Mouse (Mus musculus) neural tube, embryonic 12.5 days (tissue): ENCODE results near the gene Hacl1. TPM values are rescaled to one million over a fixed set of nuclear protein-coding genes. Genes with fewer than 3 reads are reported as not detected.

ENCODE experiments used
- ATAC-seq: fragments of 200-750 bp; cut with Nextera tagmentation; 2 replicates; pipeline ENCODE4 v1.8.0; 2017; ENCODE audit warnings: low read depth, mild to moderate bottlenecking, moderate TSS enrichment, moderate library complexity; ENCODE audit not compliant: low FRiP score
- H3K27ac ChIP-seq: fragments of 300-500 bp; sonication (generic); 2 replicates; pipeline ENCODE4 v1.5.1; 2016
- H3K27me3 ChIP-seq: fragments of 300-500 bp; sonication (generic); replicated peaks from 2 replicates; pipeline ENCODE4 v1.6.1; 2016; ENCODE audit warnings: mild to moderate bottlenecking
- H3K36me3 ChIP-seq: fragments of 300-500 bp; sonication (generic); 2 replicates; pipeline ENCODE4 v1.6.1; 2016; ENCODE audit warnings: mild to moderate bottlenecking
- H3K4me1 ChIP-seq: fragments of 300-500 bp; sonication (generic); 2 replicates; pipeline ENCODE4 v1.6.1; 2016
- H3K4me2 ChIP-seq: fragments of 300-500 bp; sonication (generic); replicated peaks from 2 replicates; pipeline ENCODE4 v1.6.1; 2016; ENCODE audit warnings: mild to moderate bottlenecking
- H3K4me3 ChIP-seq: fragments of 300-500 bp; sonication (generic); 2 replicates; pipeline ENCODE4 v1.5.1; 2016
- H3K9ac ChIP-seq: fragments of 300-500 bp; sonication (generic); 2 replicates; pipeline ENCODE4 v1.6.1; 2016; ENCODE audit warnings: mild to moderate bottlenecking
- H3K9me3 ChIP-seq: fragments of 300-500 bp; sonication (generic); 2 replicates; pipeline ENCODE4 v1.6.1; 2016; ENCODE audit warnings: mild to moderate bottlenecking
- WGBS: fragments of 180-500 bp; shearing (Covaris S2); methylation state at CpG from one replicate; pipeline ENCODE4 v1.1.7; 2016; 5-methylcytosine and 5-hydroxymethylcytosine counted together
- polyA plus RNA-seq: library from polyadenylated mRNA; unstranded; fragments of >200 nt; fragmentation: Nextera tagmentation; extraction: Ambion mirVana; gene quantifications from 2 replicates; pipeline ENCODE4 v1.2.1, GENCODE M21; 2016

The Hacl1 gene
- polyA plus RNA-seq, 1 experiment from 2014 or later: 7.8 TPM

DNA sequence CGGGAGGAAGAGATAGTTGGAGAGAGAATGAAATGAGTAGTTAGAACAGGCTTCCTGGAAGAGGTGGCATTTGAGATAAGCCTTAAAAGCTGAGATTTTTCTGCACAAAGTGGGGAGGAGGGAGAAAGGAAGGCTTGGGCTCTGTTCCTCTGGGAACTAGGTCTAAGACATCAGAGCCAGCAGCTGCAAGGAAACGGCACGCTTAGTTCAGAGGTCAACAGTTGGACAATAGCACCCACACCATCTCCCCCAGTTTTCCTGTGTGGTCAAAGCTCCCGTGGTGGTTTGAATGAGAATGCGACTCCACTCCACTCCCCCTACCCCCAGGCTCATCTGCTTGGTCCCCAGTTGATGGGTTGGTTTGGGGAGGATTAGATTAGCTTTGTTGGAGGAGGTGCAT is 81.9 kb downstream of the Hacl1 start:
- H3K4me1 ChIP-seq: no peaks in the 10 kb centered on the region
- H3K9ac ChIP-seq: no peak overlapping the region
- no peak overlapping the region for H3K4me2 ChIP-seq
- WGBS: 64% methylated on average over 5 of the region's 5 CpGs
- ATAC-seq: no peak
- no peaks in the 10 kb centered on the region for H3K9me3 ChIP-seq
- no peak overlapping the region for H3K4me3 ChIP-seq
- no peaks in the 10 kb centered on the region for H3K27me3 ChIP-seq
- H3K36me3 ChIP-seq: no peaks in the 10 kb centered on the region
- H3K27ac ChIP-seq: no peak overlapping the region

DNA sequence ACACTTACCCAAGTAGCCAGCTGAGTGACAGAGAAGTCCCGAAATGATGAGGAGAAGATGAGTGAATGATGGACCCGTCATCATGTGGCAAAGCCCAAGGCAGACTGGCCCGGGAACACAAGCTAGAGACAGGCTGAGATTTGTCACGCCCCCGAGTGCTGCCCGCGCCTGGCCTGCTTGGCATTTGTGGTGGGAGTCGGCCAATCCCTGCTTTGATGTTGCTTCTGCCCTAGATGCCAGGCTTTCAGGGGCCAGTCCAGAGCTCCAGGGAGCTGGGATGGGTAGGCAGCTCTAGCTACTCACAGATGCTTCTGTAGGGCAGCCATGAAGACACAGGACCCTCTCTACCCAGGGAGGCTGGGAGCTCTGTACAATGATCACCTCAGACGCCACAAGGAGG is 83.3 kb downstream of the Hacl1 start:
- Histone ChIP-seq H3K9ac (no peak overlapping the region), H3K36me3 (no peaks in the 10 kb centered on the region), H3K4me1 (no peaks in the 10 kb centered on the region), H3K4me2 (no peak overlapping the region), H3K27me3 (no peaks in the 10 kb centered on the region), H3K4me3 (no peak overlapping the region), H3K9me3 (no peaks in the 10 kb centered on the region), H3K27ac (no peak overlapping the region)
- 74% methylated on average over 9 of the region's 9 CpGs for WGBS
- no peak for ATAC-seq

DNA sequence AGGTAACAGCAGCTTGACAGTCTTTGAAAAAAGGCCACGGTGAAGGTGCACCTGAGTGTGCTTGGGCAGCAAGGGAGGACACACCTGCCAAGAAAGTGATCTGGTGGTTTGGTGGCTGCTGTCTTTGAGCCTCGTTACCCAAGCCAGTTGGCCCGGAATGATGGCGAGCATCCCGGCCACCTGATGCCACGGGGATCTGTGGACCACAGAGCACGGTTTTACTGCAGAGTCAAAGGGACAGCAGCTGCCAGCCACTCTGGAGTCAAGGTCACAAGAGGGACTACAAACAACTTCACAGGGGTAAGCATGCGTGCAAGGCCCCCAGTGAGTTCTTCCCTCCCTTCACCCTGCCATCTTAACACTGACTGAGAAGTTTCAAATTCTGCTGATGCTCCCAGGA is 83.8 kb downstream of the Hacl1 start:
- H3K4me3 ChIP-seq: no peak overlapping the region
- H3K9me3 ChIP-seq: no peaks in the 10 kb centered on the region
- H3K36me3 ChIP-seq: no peaks in the 10 kb centered on the region
- no peak overlapping the region for H3K4me2 ChIP-seq
- H3K27ac ChIP-seq: no peak overlapping the region
- 84% methylated on average over 8 of the region's 8 CpGs for WGBS
- no peak for ATAC-seq
- no peaks in the 10 kb centered on the region for H3K4me1 ChIP-seq
- no peaks in the 10 kb centered on the region for H3K27me3 ChIP-seq
- no peak overlapping the region for H3K9ac ChIP-seq

DNA sequence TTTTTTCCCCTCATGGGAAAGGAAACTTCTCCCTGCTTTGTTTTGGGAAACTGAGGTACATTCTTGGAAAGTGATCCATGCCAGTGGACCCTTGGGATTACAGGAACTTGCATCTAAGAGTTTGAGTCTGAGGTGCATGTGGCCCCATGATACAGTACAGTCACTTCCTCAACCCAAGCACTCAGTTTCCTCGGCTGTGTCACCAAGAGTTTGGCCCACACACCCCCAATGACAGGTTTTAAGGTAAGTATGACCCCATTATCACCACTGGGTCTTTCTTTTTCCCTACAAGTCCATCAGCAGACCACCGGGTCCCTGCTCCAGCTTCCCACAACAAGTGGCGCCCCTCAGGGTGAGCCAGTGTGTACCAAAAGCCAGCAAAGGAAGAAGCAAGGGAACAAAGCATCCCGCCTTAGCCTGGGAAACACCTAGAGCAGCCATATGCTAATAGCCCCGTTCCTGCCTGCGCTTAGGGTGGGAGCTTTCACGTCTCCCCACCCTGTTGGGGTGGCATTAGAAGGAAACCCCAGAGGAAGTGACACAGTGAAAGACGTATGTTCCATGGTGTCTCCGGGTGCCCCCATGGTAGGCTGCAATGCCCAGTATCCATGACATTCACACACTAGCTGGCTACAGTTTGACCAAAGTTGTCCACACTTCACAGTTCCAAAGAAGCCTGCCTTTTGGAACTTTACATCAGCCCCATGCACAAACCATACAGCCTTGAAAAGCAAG is 84.4 kb downstream of the Hacl1 start:
- WGBS: 85% methylated on average over 9 of the region's 9 CpGs
- H3K9me3 ChIP-seq: no peaks in the 10 kb centered on the region
- no peak for ATAC-seq
- H3K27ac ChIP-seq: no peak overlapping the region
- no peak overlapping the region for H3K4me3 ChIP-seq
- no peaks in the 10 kb centered on the region for H3K36me3 ChIP-seq
- no peak overlapping the region for H3K9ac ChIP-seq
- H3K4me2 ChIP-seq: no peak overlapping the region
- no peaks in the 10 kb centered on the region for H3K27me3 ChIP-seq
- H3K4me1 ChIP-seq: no peaks in the 10 kb centered on the region

DNA sequence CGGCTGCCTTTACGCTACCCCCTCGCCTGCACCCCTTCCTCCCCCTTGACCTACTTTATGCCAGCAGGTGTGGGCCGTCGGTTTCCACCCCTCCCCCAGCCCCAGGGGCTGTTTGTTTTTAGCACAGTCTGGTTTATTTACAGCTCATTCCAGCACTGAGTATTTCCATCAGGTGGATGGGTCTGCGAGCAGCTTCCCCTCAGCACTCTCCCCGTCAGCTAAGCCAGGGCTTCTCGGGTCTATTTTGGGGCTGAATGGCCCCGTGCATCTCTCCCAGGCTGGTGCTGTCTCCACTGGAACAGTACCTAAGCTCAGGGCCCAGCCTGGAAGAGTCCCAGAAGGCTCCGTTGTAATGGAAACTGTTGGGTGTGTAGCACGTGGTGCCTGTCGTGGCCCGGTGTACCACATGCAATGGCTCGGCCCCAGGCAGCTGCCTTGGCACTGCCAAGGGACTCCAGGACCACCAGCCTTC is 85.1 kb downstream of the Hacl1 start:
- no peaks in the 10 kb centered on the region for H3K36me3 ChIP-seq
- no peaks in the 10 kb centered on the region for H3K4me1 ChIP-seq
- H3K9ac ChIP-seq: no peak overlapping the region
- H3K9me3 ChIP-seq: no peaks in the 10 kb centered on the region
- H3K27me3 ChIP-seq: no peaks in the 10 kb centered on the region
- WGBS: 69% methylated on average over 14 of the region's 14 CpGs
- no peak overlapping the region for H3K27ac ChIP-seq
- no peak for ATAC-seq
- H3K4me2 ChIP-seq: no peak overlapping the region
- no peak overlapping the region for H3K4me3 ChIP-seq

DNA sequence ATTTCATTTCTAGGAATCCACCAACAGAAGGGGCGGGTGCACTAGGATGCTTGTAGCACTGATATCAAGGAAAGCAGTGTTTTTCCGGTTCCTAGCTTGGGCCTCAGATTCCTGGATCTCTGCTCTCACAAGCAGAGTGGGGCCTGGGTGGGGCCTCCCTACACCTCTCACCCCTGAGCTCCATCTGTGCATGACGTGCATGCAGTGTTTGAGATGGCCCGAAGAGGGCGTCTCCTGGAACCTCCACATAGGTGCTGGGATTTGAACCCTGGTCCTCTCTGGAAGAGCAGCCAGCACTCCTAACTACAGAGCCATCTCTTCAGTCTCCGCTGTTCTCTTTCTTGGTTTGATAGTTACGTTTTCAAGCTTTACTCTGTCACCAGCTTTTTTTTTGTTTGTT is 86.1 kb downstream of the Hacl1 start:
- 94% methylated on average over 7 of the region's 7 CpGs for WGBS
- Histone ChIP-seq H3K4me3 (no peak overlapping the region), H3K4me1 (no peaks in the 10 kb centered on the region), H3K9me3 (no peaks in the 10 kb centered on the region), H3K27me3 (no peaks in the 10 kb centered on the region), H3K9ac (no peak overlapping the region), H3K27ac (no peak overlapping the region), H3K4me2 (no peak overlapping the region), H3K36me3 (no peaks in the 10 kb centered on the region)
- ATAC-seq: no peak

Other genes starting within 250 kb of the Hacl1 start
- 57.2 TPM in 2 replicates for gene Sh3bp5, start 205.2 kb downstream of the Hacl1 start, polyA plus RNA-seq
- gene Eaf1, start 146.9 kb downstream of the Hacl1 start, polyA plus RNA-seq: 16.7 and 20.5 TPM in 2 replicates
- gene Mettl6, start 146.2 kb downstream of the Hacl1 start, polyA plus RNA-seq: 71.3 and 72.2 TPM in 2 replicates
- gene Colq, start 49.9 kb downstream of the Hacl1 start, polyA plus RNA-seq: 0.30 and 0.40 TPM in 2 replicates
- 0.15 TPM in 1 of 2 replicates, not detected in the other for gene Gm49387, start 408 bp downstream of the Hacl1 start, polyA plus RNA-seq
- gene Btd, start 258 bp downstream of the Hacl1 start, polyA plus RNA-seq: 16.0 and 16.1 TPM in 2 replicates
- 10.9 and 11.2 TPM in 2 replicates for gene Ankrd28, start 189.4 kb upstream of the Hacl1 start, polyA plus RNA-seq